Mouse (Mus musculus): ENCODE results near the gene Il20. TPM values are rescaled to one million over a fixed set of nuclear protein-coding genes. Genes with fewer than 3 reads are reported as not detected.

The Il20 gene
- polyA plus RNA-seq, 1 experiment from 2014 or later, result not detected

- no peak for ATAC-seq (ENCODE audit: extremely low read depth, insufficient number of reproducible peaks, low FRiP score, low TSS enrichment)
- Histone ChIP-seq H3K4me3 (no peak overlapping the region), H3K4me1 (no peaks in the 10 kb centered on the region), H3K4me2 (no peak overlapping the region), H3K36me3 (no peaks in the 10 kb centered on the region), H3K9ac (no peak overlapping the region), H3K27me3 (replicated peaks) (no peaks in the 10 kb centered on the region; the same call in 1 of the 2 replicates), H3K27ac (replicated peaks) (no peak overlapping the region), H3K9me3 (no peaks in the 10 kb centered on the region)
- WGBS, result 75% methylated on average over 9 of the region's 9 CpGs
Observed at GRCm38 (mm10) chr1:130893329-130894040, 17.8 kb downstream of the Il20 start.

DNA sequence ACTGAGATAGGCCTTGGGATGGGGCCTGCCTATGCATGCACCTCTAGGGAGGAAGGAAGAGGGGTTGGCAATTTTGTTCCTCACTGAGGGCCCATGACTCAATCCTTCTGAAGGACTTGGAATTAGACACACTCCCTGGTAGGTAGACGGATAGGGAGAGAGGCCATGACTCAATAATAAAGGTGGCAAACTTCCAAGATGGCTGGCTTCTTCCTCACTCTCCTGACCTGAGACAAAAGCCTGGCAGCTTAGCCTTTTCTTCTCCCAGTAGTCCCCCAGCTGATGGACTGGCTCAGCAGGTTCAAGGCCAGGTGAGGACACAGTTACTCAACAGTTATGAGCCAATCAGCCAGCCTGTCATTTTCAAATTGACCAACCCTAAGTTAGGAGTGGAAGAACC is 18.8 kb downstream of the Il20 start:
- no peak for ATAC-seq (ENCODE audit: extremely low read depth, insufficient number of reproducible peaks, low FRiP score, low TSS enrichment)
- no peaks in the 10 kb centered on the region for H3K4me1 ChIP-seq
- WGBS, result 58% methylated on average over 1 of the region's 1 CpGs
- no peak overlapping the region for H3K4me2 ChIP-seq
- H3K27ac ChIP-seq (replicated peaks), result no peak overlapping the region
- no peaks in the 10 kb centered on the region; the same call in 1 of the 2 replicates for H3K27me3 ChIP-seq (replicated peaks)
- no peaks in the 10 kb centered on the region for H3K36me3 ChIP-seq
- H3K9me3 ChIP-seq, result no peaks in the 10 kb centered on the region
- no peak overlapping the region for H3K9ac ChIP-seq
- H3K4me3 ChIP-seq, result no peak overlapping the region

- H3K27ac ChIP-seq (replicated peaks), result no peak within 1 kb of the TSS
- no peaks in the 10 kb centered on the region for H3K9me3 ChIP-seq
- H3K9ac ChIP-seq, result no peak within 1 kb of the TSS
- no peaks in the 10 kb centered on the region for H3K36me3 ChIP-seq
- no peaks in the 10 kb centered on the region for H3K4me1 ChIP-seq
- H3K4me3 ChIP-seq, result no peak within 1 kb of the TSS
- no peak for ATAC-seq (ENCODE audit: extremely low read depth, insufficient number of reproducible peaks, low FRiP score, low TSS enrichment)
- H3K27me3 ChIP-seq (replicated peaks), result peaks cover 25% of the 10 kb centered on the region
- H3K4me2 ChIP-seq, result no peak within 1 kb of the TSS
Observed at GRCm38 (mm10) chr1:130887354-130887753, 23.9 kb downstream of the Il20 start, which contains the start of gene Il24. Il24 (minus strand) TSS chr1:130887454.

GRCm38 (mm10) chr1:130883146-130883545 is 28.1 kb downstream of the Il20 start:
- Histone ChIP-seq H3K36me3 (no peaks in the 10 kb centered on the region), H3K27ac (replicated peaks) (no peak overlapping the region), H3K27me3 (replicated peaks) (peaks cover 42% of the 10 kb centered on the region), H3K4me1 (peaks cover 4% of the 10 kb centered on the region; the same call in 1 of the 2 replicates), H3K4me3 (no peak overlapping the region), H3K9ac (no peak overlapping the region), H3K9me3 (no peaks in the 10 kb centered on the region), H3K4me2 (no peak overlapping the region)
- 75% methylated on average over 4 of the region's 4 CpGs for WGBS
- ATAC-seq (ENCODE audit: extremely low read depth, insufficient number of reproducible peaks, low FRiP score, low TSS enrichment), result no peak

DNA sequence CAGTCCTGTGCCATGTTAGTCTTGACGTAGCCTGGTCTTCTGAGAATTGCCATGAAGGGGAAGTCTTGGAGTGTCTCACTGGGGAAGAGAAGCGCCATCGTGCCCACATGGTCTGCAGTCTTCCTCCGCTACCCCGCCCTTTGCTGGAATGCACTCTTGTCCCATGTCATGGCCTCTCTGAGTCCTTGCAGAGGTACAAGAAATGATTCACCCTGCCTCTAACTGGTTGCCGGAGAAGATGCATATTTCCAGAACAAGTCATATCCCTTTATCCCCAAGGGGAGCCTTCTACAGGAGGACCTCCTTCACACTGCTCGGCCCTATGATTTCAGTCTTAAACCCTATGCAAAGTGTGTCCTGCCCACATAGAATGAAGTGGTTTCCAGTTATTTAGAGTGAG is 31.3 kb downstream of the Il20 start:
- H3K27me3 ChIP-seq (replicated peaks), result peaks cover 37% of the 10 kb centered on the region
- 78% methylated on average over 7 of the region's 7 CpGs for WGBS
- H3K4me2 ChIP-seq, result no peak overlapping the region
- H3K4me3 ChIP-seq, result no peak overlapping the region
- no peak overlapping the region for H3K9ac ChIP-seq
- H3K27ac ChIP-seq (replicated peaks), result no peak overlapping the region
- H3K36me3 ChIP-seq, result no peaks in the 10 kb centered on the region
- H3K9me3 ChIP-seq, result no peaks in the 10 kb centered on the region
- no peak for ATAC-seq (ENCODE audit: extremely low read depth, insufficient number of reproducible peaks, low FRiP score, low TSS enrichment)
- peaks cover 8% of the 10 kb centered on the region; the same call in 1 of the 2 replicates for H3K4me1 ChIP-seq

DNA sequence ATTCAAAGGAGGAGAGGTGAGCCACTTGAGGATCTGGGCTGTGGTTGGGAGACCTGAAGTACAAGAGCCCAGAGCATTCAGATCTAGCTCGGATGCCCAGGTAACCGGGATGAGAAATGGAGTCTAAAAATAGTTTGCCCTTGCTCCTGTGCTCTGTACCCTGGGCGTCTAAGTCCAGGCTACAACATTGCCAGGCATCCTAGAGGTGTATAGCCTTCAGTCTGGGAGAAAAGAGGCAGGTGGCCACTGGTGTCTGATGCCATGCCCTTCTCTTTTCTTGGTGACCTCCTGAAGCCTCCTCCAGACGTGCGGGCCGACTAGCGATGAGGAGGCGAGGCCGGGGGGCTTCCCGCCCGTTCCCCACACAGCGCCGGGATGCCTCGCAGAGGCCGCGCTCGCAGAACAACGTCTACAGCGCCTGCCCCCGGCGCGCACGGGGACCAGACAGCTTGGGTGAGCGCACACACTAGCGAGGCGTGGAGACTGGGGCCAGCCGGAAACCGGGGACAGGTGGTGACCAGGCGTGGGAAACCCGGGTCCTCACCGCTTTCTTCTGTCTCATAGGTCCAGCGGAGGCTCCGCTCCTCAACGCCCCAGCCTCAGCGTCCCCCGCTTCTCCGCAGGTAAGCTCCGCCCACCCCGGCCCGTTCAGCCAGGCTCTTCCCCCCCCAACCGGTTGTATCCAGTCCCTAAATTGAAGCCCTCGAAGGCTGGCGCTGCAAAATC is 33.2 kb downstream of the Il20 start:
- Histone ChIP-seq H3K9ac (peak overlapping the region; percentile 73), H3K4me2 (peak overlapping the region; percentile 88), H3K4me3 (peak overlapping the region; percentile 57), H3K4me1 (peaks cover 8% of the 10 kb centered on the region; the same call in 1 of the 2 replicates), H3K9me3 (no peaks in the 10 kb centered on the region), H3K36me3 (no peaks in the 10 kb centered on the region), H3K27me3 (replicated peaks) (peaks cover 37% of the 10 kb centered on the region), H3K27ac (replicated peaks) (no peak overlapping the region)
- 2% methylated on average over 43 of the region's 43 CpGs for WGBS
- no peak for ATAC-seq (ENCODE audit: extremely low read depth, insufficient number of reproducible peaks, low FRiP score, low TSS enrichment)

DNA sequence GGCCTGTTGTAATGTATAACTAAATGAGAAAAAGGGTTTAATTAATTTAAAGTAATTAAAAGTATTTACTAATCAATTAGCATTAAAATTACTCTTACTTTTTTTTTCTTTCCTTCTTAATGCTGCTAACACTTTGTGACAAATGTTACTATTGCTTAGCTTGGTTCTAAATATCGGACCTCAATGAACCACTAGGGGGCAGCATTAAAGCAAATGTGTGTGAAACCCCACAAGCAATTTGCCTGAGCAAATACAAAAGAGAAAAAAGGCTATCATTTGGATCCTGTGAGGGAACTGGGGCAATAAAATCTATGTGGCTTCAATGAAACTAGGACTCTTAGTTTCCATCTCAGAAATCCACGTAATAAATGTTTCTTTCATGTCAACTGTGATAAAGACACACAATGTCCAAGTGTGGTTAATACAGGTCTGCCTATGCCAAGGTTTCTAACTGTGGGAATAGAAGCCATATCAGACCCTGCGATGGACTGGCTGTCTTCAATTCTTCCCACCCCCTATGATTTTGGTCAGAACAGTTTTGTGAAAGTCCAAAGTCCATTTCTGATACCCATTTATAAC is 34.2 kb downstream of the Il20 start:
- Histone ChIP-seq H3K4me1 (peaks cover 8% of the 10 kb centered on the region; the same call in 1 of the 2 replicates), H3K4me2 (no peak overlapping the region), H3K9ac (no peak overlapping the region), H3K36me3 (no peaks in the 10 kb centered on the region), H3K27ac (replicated peaks) (no peak overlapping the region), H3K4me3 (no peak overlapping the region), H3K9me3 (no peaks in the 10 kb centered on the region), H3K27me3 (replicated peaks) (peaks cover 37% of the 10 kb centered on the region)
- 16% methylated on average over 3 of the region's 3 CpGs for WGBS
- no peak for ATAC-seq (ENCODE audit: extremely low read depth, insufficient number of reproducible peaks, low FRiP score, low TSS enrichment)

DNA sequence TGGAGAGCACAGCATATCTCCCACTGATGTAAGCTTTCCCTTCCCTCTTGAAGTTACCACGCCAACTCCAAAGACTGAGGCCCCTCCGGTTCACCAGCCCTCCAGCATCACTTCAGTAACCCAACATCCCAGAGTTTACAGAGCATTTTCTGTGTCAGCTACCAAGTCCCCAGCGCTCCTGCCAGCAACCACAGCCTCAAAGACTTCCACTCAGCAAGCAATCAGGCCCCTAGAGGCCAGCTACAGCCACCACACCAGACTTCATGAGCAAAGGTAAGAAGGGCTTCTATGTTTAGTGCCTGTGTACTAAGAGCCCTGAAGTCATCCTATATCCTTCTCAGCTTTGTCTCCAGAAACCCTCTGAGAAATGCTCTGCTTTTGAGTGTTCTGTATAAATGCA is 35.3 kb downstream of the Il20 start:
- H3K27ac ChIP-seq (replicated peaks), result no peak overlapping the region
- H3K36me3 ChIP-seq, result no peaks in the 10 kb centered on the region
- no peak for ATAC-seq (ENCODE audit: extremely low read depth, insufficient number of reproducible peaks, low FRiP score, low TSS enrichment)
- H3K27me3 ChIP-seq (replicated peaks), result peaks cover 37% of the 10 kb centered on the region
- no peaks in the 10 kb centered on the region for H3K9me3 ChIP-seq
- H3K4me3 ChIP-seq, result no peak overlapping the region
- no peak overlapping the region for H3K4me2 ChIP-seq
- H3K9ac ChIP-seq, result no peak overlapping the region
- H3K4me1 ChIP-seq, result peaks cover 8% of the 10 kb centered on the region; the same call in 1 of the 2 replicates
- 62% methylated on average over 3 of the region's 3 CpGs for WGBS

DNA sequence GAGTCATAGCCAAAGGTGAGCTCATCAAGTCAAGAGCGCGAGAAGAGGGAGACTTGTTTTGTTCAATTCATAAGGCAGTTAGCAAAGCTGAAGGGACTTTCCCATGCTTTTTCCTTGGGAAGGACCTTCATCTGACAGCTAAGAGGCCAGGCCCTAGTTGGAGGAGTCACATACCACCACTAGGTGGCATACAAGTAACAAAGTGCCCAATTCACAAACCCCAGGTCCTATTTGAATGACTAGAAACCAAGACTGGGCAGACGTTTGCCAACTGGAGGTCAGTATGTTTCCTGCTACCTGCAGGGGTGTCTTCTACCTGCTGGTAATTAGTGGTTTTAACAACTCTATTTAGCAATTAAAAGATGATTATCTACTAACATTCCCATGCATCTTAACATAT is 36.1 kb downstream of the Il20 start:
- no peak overlapping the region for H3K4me2 ChIP-seq
- H3K36me3 ChIP-seq, result no peaks in the 10 kb centered on the region
- no peak for ATAC-seq (ENCODE audit: extremely low read depth, insufficient number of reproducible peaks, low FRiP score, low TSS enrichment)
- H3K27ac ChIP-seq (replicated peaks), result no peak overlapping the region
- peaks cover 36% of the 10 kb centered on the region for H3K27me3 ChIP-seq (replicated peaks)
- H3K9me3 ChIP-seq, result no peaks in the 10 kb centered on the region
- H3K4me1 ChIP-seq, result peaks cover 8% of the 10 kb centered on the region; the same call in 1 of the 2 replicates
- 44% methylated on average over 3 of the region's 3 CpGs for WGBS
- H3K4me3 ChIP-seq, result no peak overlapping the region
- H3K9ac ChIP-seq, result no peak overlapping the region

- Histone ChIP-seq H3K4me3 (no peak overlapping the region), H3K27ac (replicated peaks) (no peak overlapping the region), H3K9me3 (no peaks in the 10 kb centered on the region), H3K27me3 (replicated peaks) (peaks cover 17% of the 10 kb centered on the region), H3K4me1 (peaks cover 2% of the 10 kb centered on the region; the same call in 1 of the 2 replicates), H3K9ac (no peak overlapping the region), H3K4me2 (no peak overlapping the region), H3K36me3 (no peaks in the 10 kb centered on the region)
- ATAC-seq (ENCODE audit: extremely low read depth, insufficient number of reproducible peaks, low FRiP score, low TSS enrichment), result no peak
- WGBS, result 80% methylated on average over 2 of the region's 2 CpGs
Observed at GRCm38 (mm10) chr1:130872912-130873311, 38.3 kb downstream of the Il20 start.

GRCm38 (mm10) chr1:130865541-130866221 is 45.6 kb downstream of the Il20 start, which contains the start of gene Fcmr:
Fcmr (plus strand) TSS chr1:130865669.
- no peak within 1 kb of the TSS for H3K4me3 ChIP-seq
- no peak within 1 kb of the TSS for H3K27ac ChIP-seq (replicated peaks)
- no peaks in the 10 kb centered on the region for H3K27me3 ChIP-seq (replicated peaks)
- no peak within 1 kb of the TSS for H3K9ac ChIP-seq
- no peaks in the 10 kb centered on the region for H3K4me1 ChIP-seq
- ATAC-seq (ENCODE audit: extremely low read depth, insufficient number of reproducible peaks, low FRiP score, low TSS enrichment), result no peak
- 71% methylated on average over 7 of the region's 7 CpGs for WGBS
- no peaks in the 10 kb centered on the region for H3K9me3 ChIP-seq
- no peak within 1 kb of the TSS for H3K4me2 ChIP-seq
- H3K36me3 ChIP-seq, result no peaks in the 10 kb centered on the region
